Mouse (Mus musculus) intestine, postnatal 0 days (tissue): ENCODE measurements around the gene Ints3. TPM values are rescaled to one million over a fixed set of nuclear protein-coding genes. Genes with fewer than 3 reads are reported as not detected.

Source experiments
- ATAC-seq: fragments of 200-750 bp; cut with Nextera tagmentation; 2 replicates; pipeline ENCODE4 v1.8.0; 2017; ENCODE audit warnings: mild to moderate bottlenecking, moderate TSS enrichment, moderate library complexity
- H3K27ac ChIP-seq: fragments of 300-500 bp; sonication (generic); 2 replicates; pipeline ENCODE4 v1.5.1; 2014; ENCODE audit warnings: mild to moderate bottlenecking, low read depth, low read length, moderate library complexity
- H3K27me3 ChIP-seq: fragments of 300-500 bp; sonication (generic); replicated peaks from 2 replicates; pipeline ENCODE4 v1.6.1; 2014; ENCODE audit warnings: low read length, mixed read lengths; ENCODE audit not compliant: control insufficient read depth, insufficient read depth
- H3K36me3 ChIP-seq: fragments of 300-500 bp; sonication (generic); 2 replicates; pipeline ENCODE4 v1.6.1; 2014; ENCODE audit warnings: mild to moderate bottlenecking, moderate library complexity; ENCODE audit not compliant: control insufficient read depth, insufficient read depth
- H3K4me1 ChIP-seq: fragments of 300-500 bp; sonication (generic); replicated peaks from 2 replicates; pipeline ENCODE4 v1.6.1; 2014; ENCODE audit warnings: antibody characterized with exemption, low read length, mixed read lengths; ENCODE audit not compliant: control insufficient read depth, insufficient read depth
- H3K4me2 ChIP-seq: fragments of 300-500 bp; sonication (generic); replicated peaks from 2 replicates; pipeline ENCODE4 v1.6.1; 2014; ENCODE audit warnings: low read depth, mild to moderate bottlenecking, moderate library complexity
- H3K4me3 ChIP-seq: fragments of 300-500 bp; sonication (generic); 2 replicates; pipeline ENCODE4 v1.5.1; 2014; ENCODE audit warnings: low read depth, low read length
- H3K9ac ChIP-seq: fragments of 300-500 bp; sonication (generic); 2 replicates; pipeline ENCODE4 v1.6.1; 2014; ENCODE audit warnings: mild to moderate bottlenecking, low read depth, low read length
- H3K9me3 ChIP-seq: fragments of 300-500 bp; sonication (generic); 2 replicates; pipeline ENCODE4 v1.6.1; 2016; ENCODE audit warnings: mixed run types; ENCODE audit not compliant: control insufficient read depth
- CTCF ChIP-seq: sonication (generic); IDR thresholded peaks from 2 replicates; pipeline ENCODE4 v1.5.1; 2016; ENCODE audit warnings: low read depth, mild to moderate bottlenecking, control low read depth, antibody characterized with exemption, moderate library complexity
- WGBS: fragments of 180-500 bp; shearing (Covaris S2); extraction: QIAGEN DNeasy Blood & Tissue Kit; methylation state at CpG from one replicate; pipeline ENCODE4 v1.1.7; 2014; 5-methylcytosine and 5-hydroxymethylcytosine counted together
- polyA plus RNA-seq: library from polyadenylated mRNA; unstranded; fragments of >200 nt; fragmentation: Nextera tagmentation; extraction: Ambion mirVana; gene quantifications from 2 replicates; pipeline ENCODE4 v1.2.1, GENCODE M21; 2015

Ints3 gene
- polyA plus RNA-seq, 1 experiment from 2014 or later, result 8.8 TPM

- Histone ChIP-seq H3K9me3 (no peaks in the 10 kb centered on the region), H3K4me1 (0 out of 2 replicates have a peak, but pooled peaks cover 4% of the 10 kb centered on the region), H3K9ac (no peak overlapping the region), H3K27ac (no peak overlapping the region), H3K4me3 (no peak overlapping the region), H3K4me2 (no peak overlapping the region), H3K27me3 (no peaks in the 10 kb centered on the region), H3K36me3 (peaks cover 8% of the 10 kb centered on the region; the same call in 1 of the 2 replicates)
- 94% methylated on average over 10 of the region's 10 CpGs for WGBS
- ATAC-seq, result no peak
- TF ChIP-seq CTCF, result no peak
These were observed 46.6 kb downstream of the Ints3 start for GRCm38 (mm10) chr3:90386817-90387216.

- Histone ChIP-seq H3K4me1 (no peaks in the 10 kb centered on the region), H3K9ac (no peak overlapping the region), H3K9me3 (no peaks in the 10 kb centered on the region), H3K27me3 (no peaks in the 10 kb centered on the region), H3K4me2 (no peak overlapping the region), H3K27ac (no peak overlapping the region; the same call in 1 of the 2 replicates), H3K36me3 (no peaks in the 10 kb centered on the region), H3K4me3 (no peak overlapping the region)
- WGBS, result 40% methylated on average over 7 of the region's 7 CpGs
- ATAC-seq, result no peak
- no peak for TF ChIP-seq CTCF
These were observed 48.5 kb downstream of the Ints3 start for GRCm38 (mm10) chr3:90384851-90385375.

GRCm38 (mm10) chr3:90383690-90384089 lies 49.7 kb downstream of the Ints3 start:
- no peak overlapping the region for H3K9ac ChIP-seq
- no peaks in the 10 kb centered on the region for H3K9me3 ChIP-seq
- H3K27ac ChIP-seq, result no peak overlapping the region
- WGBS, result 80% methylated on average over 4 of the region's 4 CpGs
- no peaks in the 10 kb centered on the region for H3K4me1 ChIP-seq
- H3K4me2 ChIP-seq, result no peak overlapping the region
- no peak overlapping the region for H3K4me3 ChIP-seq
- H3K36me3 ChIP-seq, result no peaks in the 10 kb centered on the region
- ATAC-seq, result no peak
- no peak for TF ChIP-seq CTCF
- H3K27me3 ChIP-seq, result no peaks in the 10 kb centered on the region

GRCm38 (mm10) chr3:90381727-90382126 lies 51.7 kb downstream of the Ints3 start:
- Histone ChIP-seq H3K27me3 (no peaks in the 10 kb centered on the region), H3K4me1 (no peaks in the 10 kb centered on the region), H3K36me3 (no peaks in the 10 kb centered on the region), H3K9ac (no peak overlapping the region), H3K27ac (no peak overlapping the region), H3K9me3 (no peaks in the 10 kb centered on the region), H3K4me2 (no peak overlapping the region), H3K4me3 (no peak overlapping the region)
- ATAC-seq, result no peak
- WGBS, result 58% methylated on average over 11 of the region's 11 CpGs
- TF ChIP-seq CTCF, result no peak

- no peak overlapping the region for H3K4me2 ChIP-seq
- WGBS, result 74% methylated on average over 5 of the region's 5 CpGs
- no peak for ATAC-seq
These were observed 54.9 kb downstream of the Ints3 start for GRCm38 (mm10) chr3:90378496-90378895.

GRCm38 (mm10) chr3:90376247-90376585 lies 57.2 kb downstream of the Ints3 start:
- no peak overlapping the region for H3K9ac ChIP-seq
- 75% methylated on average over 1 of the region's 1 CpGs for WGBS

More at GRCm38 (mm10) chr3:90378496-90378895, 54.9 kb downstream of the Ints3 start:
- no peak for TF ChIP-seq CTCF
- Histone ChIP-seq H3K4me1 (no peaks in the 10 kb centered on the region), H3K9me3 (no peaks in the 10 kb centered on the region), H3K36me3 (no peaks in the 10 kb centered on the region), H3K27me3 (no peaks in the 10 kb centered on the region), H3K4me3 (no peak overlapping the region), H3K9ac (no peak overlapping the region), H3K27ac (no peak overlapping the region)

More at GRCm38 (mm10) chr3:90376247-90376585, 57.2 kb downstream of the Ints3 start:
- Histone ChIP-seq H3K27me3 (no peaks in the 10 kb centered on the region), H3K4me2 (no peak overlapping the region), H3K36me3 (no peaks in the 10 kb centered on the region), H3K9me3 (no peaks in the 10 kb centered on the region), H3K4me3 (no peak overlapping the region), H3K27ac (no peak overlapping the region), H3K4me1 (no peaks in the 10 kb centered on the region)
- ATAC-seq, result no peak
- no peak for TF ChIP-seq CTCF
